15 mouse cellular contexts compared by ENCODE assay signal in the genomic region with DNA sequence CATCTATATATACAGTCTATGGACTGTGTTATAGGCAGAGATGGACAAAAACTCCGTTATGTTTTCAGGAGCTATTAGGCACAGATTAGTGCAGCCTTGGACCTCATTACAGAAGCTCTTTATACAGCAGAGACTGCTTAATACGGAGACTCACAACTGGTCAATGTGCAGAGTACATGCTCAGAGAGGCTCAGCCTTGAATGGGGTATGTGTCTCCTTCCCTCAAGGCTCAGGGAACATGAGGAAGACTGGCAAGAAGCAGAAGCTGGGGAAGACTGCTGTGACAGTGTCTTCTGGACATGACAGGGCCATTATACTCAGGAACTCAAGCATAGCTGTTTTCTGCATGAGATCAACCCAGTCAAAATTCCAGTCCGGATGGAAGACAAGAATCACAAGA. TPM values are rescaled to one million over a fixed set of nuclear protein-coding genes. Genes with fewer than 3 reads are reported as not detected.
"Had no signal": no experiment of that assay in that cellular context is flagged by ENCODE, and none has a peak within 500 bp of the region (broad histone marks: within the 10 kb centered on the region; RNA-seq: fewer than 3 reads in every experiment).

No protein-coding gene starts in this region.

- H3K4me3 ChIP-seq: layer of hippocampus, adult 2 months; limb, embryonic 13.5 days; liver, embryonic 12.5 days; midbrain, embryonic 12.5 days; myocyte; neural tube, embryonic 15.5 days had no signal

- H3K4me1 ChIP-seq: limb, embryonic 13.5 days; midbrain, embryonic 12.5 days; neural tube, embryonic 15.5 days had no signal

- H3K4me2 ChIP-seq: limb, embryonic 13.5 days; liver, embryonic 12.5 days; lung, embryonic 14.5 days; midbrain, embryonic 12.5 days; neural tube, embryonic 15.5 days had no signal

- H3K27me3 ChIP-seq: limb, embryonic 13.5 days; liver, embryonic 12.5 days; midbrain, embryonic 12.5 days; neural tube, embryonic 15.5 days had no signal

- H3K9ac ChIP-seq: limb, embryonic 13.5 days; liver, embryonic 12.5 days; lung, embryonic 14.5 days; midbrain, embryonic 12.5 days; neural tube, embryonic 15.5 days had no signal

- DNase-seq: kidney, postnatal 10 days; kidney, postnatal 4 days; lung, embryonic 14.5 days; lung, postnatal 10 days; right cerebral cortex, postnatal 4 days; spleen, adult 18-20 months; thymus, postnatal 36 days had no signal

- ATAC-seq: liver, embryonic 12.5 days had no signal

- H3K27ac ChIP-seq: layer of hippocampus, adult 2 months; limb, embryonic 13.5 days; liver, embryonic 12.5 days; midbrain, embryonic 12.5 days; neural tube, embryonic 15.5 days had no signal

- H3K9me3 ChIP-seq: limb, embryonic 13.5 days; liver, embryonic 12.5 days; midbrain, embryonic 12.5 days; neural tube, embryonic 15.5 days had no signal

RNA-seq across cellular contexts. Expression of gene Apod, which starts 58.9 kb away (rescaled TPM):
- total RNA-seq: megakaryocyte-erythroid progenitor cell, adult 5-6 weeks had no signal
- polyA plus RNA-seq: liver, embryonic 12.5 days; liver, embryonic 16.5 days; lung, embryonic 14.5 days had no signal
